Mouse (Mus musculus) limb, embryonic 10.5 days (tissue): ENCODE measurements around the gene Mad2l2. TPM values are rescaled to one million over a fixed set of nuclear protein-coding genes. Genes with fewer than 3 reads are reported as not detected.

ENCODE experiments used
- DNase-seq: peaks from one replicate; pipeline ENCODE4 v3.0.0-alpha.2; 2017; ENCODE audit warnings: low spot score
- H3K27ac ChIP-seq: fragments of 300-500 bp; sonication (generic); 2 replicates; pipeline ENCODE4 v1.5.1; 2016; ENCODE audit warnings: mild to moderate bottlenecking
- H3K27me3 ChIP-seq: fragments of 300-500 bp; sonication (generic); 2 replicates; pipeline ENCODE4 v1.6.1; 2016; ENCODE audit warnings: low read depth, mild to moderate bottlenecking; ENCODE audit not compliant: poor library complexity, severe bottlenecking
- H3K36me3 ChIP-seq: fragments of 300-500 bp; sonication (generic); 2 replicates; pipeline ENCODE4 v1.6.1; 2016; ENCODE audit warnings: mild to moderate bottlenecking, moderate library complexity
- H3K4me1 ChIP-seq: fragments of 300-500 bp; sonication (generic); 2 replicates; pipeline ENCODE4 v1.6.1; 2016
- H3K4me3 ChIP-seq: fragments of 300-500 bp; sonication (generic); 2 replicates; pipeline ENCODE4 v1.5.1; 2016; ENCODE audit warnings: mild to moderate bottlenecking, moderate library complexity
- H3K9me3 ChIP-seq: fragments of 300-500 bp; sonication (generic); replicated peaks from 2 replicates; pipeline ENCODE4 v1.6.1; 2016; ENCODE audit warnings: mild to moderate bottlenecking
- WGBS: fragments of 180-500 bp; shearing (Covaris S2); methylation state at CpG from one replicate; pipeline ENCODE4 v1.1.7; 2016; 5-methylcytosine and 5-hydroxymethylcytosine counted together
- polyA plus RNA-seq: library from polyadenylated mRNA; unstranded; fragments of >200 nt; fragmentation: Nextera tagmentation; extraction: Ambion mirVana; gene quantifications from 2 replicates; pipeline ENCODE4 v1.2.1, GENCODE M21; 2016

Gene Mad2l2
- 71.7 and 93.8 TPM in 2 replicates for polyA plus RNA-seq

DNA sequence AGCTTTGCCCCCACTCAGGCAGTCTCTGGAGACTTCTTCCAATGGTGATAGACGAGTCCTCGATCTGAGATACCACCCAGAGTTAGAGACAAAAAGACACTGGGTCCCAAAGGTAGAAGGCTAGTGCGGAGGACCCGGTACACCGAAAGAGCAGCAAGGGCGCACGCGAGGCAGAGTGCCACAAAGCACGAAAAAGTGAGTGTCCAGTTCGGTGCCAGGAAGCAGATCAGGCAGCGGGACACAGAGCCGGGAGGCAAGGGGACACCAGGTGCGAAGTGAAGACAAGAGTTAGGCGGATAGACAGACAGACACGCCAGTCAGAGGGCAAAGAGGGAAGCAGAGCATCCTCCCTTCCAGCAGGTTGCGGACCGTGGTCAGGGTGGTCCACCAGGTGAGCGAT is at the start of gene Mad2l2:
TSS of gene Mad2l2 (plus strand) at position 252 of the 400 bp plus-strand sequence.
- H3K27ac ChIP-seq = peak within 1 kb of the TSS; percentile 95
- no peak for DNase-seq
- peaks cover 45% of the 10 kb centered on the region for H3K4me1 ChIP-seq
- peak within 1 kb of the TSS; percentile 69 for H3K4me3 ChIP-seq
- H3K9me3 ChIP-seq = no peaks in the 10 kb centered on the region
- H3K36me3 ChIP-seq = peaks cover 5% of the 10 kb centered on the region; the same call in 1 of the 2 replicates
- 1% methylated on average over 18 of the region's 18 CpGs for WGBS
- H3K27me3 ChIP-seq = peaks cover 39% of the 10 kb centered on the region

DNA sequence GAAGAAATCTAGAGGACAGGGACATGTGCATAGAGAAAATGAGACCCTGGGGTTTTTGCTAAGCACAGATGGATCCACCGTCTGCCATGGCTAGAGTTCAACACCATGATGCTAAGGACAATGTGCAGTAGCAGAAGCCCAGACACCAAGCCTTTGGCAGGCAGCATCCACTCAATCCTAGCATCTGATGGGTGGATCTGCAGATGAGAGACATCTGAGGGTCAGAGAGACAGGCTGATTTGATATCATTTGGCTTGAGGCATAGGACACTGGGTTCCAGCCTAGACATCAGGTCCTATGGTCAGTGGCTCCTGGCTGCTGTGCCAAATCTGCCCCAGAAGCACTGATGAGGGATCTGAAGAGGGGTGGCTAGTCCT is 49.6 kb upstream of the Mad2l2 start:
- DNase-seq = no peak
- Histone ChIP-seq H3K27ac (no peak overlapping the region), H3K27me3 (no peaks in the 10 kb centered on the region), H3K4me1 (peaks cover 30% of the 10 kb centered on the region), H3K9me3 (no peaks in the 10 kb centered on the region), H3K36me3 (peaks cover 28% of the 10 kb centered on the region), H3K4me3 (no peak overlapping the region)
- 94% methylated on average over 1 of the region's 1 CpGs for WGBS

DNA sequence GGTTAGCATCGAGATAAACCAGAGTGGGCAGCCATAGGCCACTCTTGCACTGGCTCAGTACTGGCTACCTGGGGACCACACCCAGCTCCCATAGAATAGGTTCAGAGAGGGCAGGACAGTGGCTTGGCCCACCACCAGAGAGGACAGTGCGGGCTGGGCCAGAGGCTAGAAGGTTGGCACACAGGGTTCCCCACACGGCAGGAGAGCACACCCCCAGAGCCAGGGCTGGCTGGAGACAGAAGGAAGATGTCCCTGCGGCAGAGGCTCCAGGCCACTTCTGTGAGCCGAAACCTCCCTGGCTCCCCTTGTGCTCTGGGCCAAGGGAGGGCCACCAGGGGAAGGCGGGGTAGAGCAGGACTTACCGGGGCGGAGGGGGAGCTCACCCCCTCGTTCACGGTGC is 49.0 kb upstream of the Mad2l2 start:
- no peaks in the 10 kb centered on the region for H3K27me3 ChIP-seq
- H3K27ac ChIP-seq = no peak overlapping the region
- H3K36me3 ChIP-seq = peaks cover 28% of the 10 kb centered on the region
- no peak overlapping the region for H3K4me3 ChIP-seq
- DNase-seq = no peak
- WGBS = 94% methylated on average over 10 of the region's 10 CpGs
- peaks cover 35% of the 10 kb centered on the region for H3K4me1 ChIP-seq
- no peaks in the 10 kb centered on the region for H3K9me3 ChIP-seq

DNA sequence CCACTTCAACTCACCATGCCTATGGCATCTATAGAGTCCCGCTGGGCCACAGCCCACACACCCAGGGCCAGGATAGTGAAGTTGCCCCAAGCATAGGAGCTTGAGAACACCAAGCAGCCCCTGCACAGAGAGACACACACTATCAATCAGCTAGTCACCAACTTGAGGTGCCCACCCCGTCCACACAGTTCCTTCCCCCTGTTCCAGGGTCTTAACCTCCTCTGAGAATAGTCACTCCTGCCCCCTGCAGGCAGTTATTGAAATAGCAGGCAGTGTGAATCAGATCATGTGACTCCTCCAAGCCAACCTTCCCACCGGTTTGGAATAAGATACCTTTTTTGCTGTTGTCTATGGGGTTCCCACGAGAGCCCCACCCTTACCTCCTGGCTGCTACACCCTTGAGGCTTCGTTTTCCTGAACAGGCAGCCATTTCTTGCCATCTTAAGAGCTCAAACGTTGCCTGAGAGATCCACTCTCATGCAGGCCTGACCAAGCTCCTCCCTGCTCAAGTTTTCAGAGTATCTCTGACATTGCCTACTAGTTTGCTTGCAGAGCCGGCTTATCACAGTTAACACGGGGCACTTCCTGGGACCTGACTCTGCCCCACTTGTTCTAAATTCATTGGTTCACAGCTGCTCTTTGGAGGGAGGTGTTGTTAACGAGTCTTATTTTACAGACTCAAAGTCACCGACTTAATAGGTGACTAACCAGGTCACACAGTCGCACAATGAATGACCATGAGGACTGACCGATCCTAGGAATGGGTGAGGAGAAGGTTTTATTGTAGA is 47.7 kb upstream of the Mad2l2 start:
- Histone ChIP-seq H3K36me3 (peaks cover 28% of the 10 kb centered on the region), H3K9me3 (no peaks in the 10 kb centered on the region), H3K27ac (no peak overlapping the region), H3K27me3 (no peaks in the 10 kb centered on the region), H3K4me3 (no peak overlapping the region), H3K4me1 (peaks cover 48% of the 10 kb centered on the region)
- peak; percentile 78 for DNase-seq
- WGBS = 48% methylated on average over 12 of the region's 12 CpGs

DNA sequence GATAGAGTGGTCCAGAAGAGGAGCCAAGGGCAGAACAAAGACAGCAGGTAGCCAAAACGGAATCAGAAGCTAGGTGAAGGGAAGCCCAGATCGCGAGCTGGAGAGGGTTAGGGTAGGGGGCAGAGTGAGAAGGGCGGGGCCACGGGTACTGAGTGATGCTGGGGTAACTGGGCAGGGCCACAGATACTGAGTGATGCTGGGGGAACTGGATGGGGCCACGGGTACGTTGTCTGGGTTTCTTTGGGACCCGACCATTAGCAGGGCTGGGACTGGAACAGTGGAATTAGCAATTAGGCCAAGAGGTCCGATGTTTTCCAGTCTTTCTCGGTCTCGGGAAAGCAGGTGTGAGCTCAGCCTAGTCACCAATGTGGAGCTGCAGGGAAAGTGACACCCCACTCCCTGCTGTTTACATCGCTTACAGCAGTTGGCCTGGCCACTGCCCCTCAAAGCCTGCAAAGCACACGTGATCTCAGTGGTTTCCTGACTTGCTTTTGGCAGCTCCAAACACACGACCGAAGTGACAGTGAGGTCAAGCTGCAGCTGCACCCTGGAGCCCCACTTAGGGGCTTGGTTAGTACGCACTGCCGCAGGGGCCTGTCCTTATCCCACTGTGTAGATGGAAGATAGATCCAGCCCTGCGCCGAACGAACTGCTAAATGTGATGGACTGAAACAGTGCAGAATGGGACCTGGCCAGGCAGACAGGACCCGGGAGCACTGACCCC is 46.8 kb upstream of the Mad2l2 start:
- Histone ChIP-seq H3K27me3 (no peaks in the 10 kb centered on the region), H3K9me3 (no peaks in the 10 kb centered on the region), H3K36me3 (peaks cover 28% of the 10 kb centered on the region), H3K27ac (peak overlapping the region; percentile 44; the same call in 1 of the 2 replicates), H3K4me3 (peak overlapping the region; percentile 8; the same call in 1 of the 2 replicates), H3K4me1 (peaks cover 56% of the 10 kb centered on the region)
- 53% methylated on average over 21 of the region's 21 CpGs for WGBS
- DNase-seq = no peak

DNA sequence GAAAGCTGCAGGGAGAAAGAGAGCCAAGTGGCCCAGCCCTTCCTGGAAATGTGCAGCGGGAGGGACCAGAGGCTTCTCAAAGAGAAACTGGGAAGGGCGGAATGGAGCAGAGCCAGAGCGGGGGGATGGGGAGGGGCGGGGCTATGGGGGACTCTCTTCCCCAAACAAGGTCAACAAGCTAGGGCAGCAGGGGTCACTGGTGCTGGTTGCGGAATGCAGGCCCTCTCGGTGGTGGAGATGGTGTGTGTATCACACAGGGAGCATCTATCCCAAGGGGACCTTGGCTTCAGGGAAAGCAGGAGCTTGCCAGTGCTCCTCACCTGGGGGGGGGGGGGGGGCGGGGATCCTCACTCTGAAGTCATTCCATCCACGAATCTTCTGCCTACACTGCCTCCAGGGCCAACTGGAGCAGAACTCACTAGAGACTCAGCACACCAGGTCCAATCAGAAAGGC is 45.9 kb upstream of the Mad2l2 start:
- WGBS = 8% methylated on average over 7 of the region's 8 CpGs
- DNase-seq = peak; percentile 54
- Histone ChIP-seq H3K4me3 (no peak overlapping the region), H3K4me1 (peaks cover 60% of the 10 kb centered on the region), H3K36me3 (peaks cover 28% of the 10 kb centered on the region), H3K27ac (peak overlapping the region; percentile 44), H3K27me3 (no peaks in the 10 kb centered on the region), H3K9me3 (no peaks in the 10 kb centered on the region)

DNA sequence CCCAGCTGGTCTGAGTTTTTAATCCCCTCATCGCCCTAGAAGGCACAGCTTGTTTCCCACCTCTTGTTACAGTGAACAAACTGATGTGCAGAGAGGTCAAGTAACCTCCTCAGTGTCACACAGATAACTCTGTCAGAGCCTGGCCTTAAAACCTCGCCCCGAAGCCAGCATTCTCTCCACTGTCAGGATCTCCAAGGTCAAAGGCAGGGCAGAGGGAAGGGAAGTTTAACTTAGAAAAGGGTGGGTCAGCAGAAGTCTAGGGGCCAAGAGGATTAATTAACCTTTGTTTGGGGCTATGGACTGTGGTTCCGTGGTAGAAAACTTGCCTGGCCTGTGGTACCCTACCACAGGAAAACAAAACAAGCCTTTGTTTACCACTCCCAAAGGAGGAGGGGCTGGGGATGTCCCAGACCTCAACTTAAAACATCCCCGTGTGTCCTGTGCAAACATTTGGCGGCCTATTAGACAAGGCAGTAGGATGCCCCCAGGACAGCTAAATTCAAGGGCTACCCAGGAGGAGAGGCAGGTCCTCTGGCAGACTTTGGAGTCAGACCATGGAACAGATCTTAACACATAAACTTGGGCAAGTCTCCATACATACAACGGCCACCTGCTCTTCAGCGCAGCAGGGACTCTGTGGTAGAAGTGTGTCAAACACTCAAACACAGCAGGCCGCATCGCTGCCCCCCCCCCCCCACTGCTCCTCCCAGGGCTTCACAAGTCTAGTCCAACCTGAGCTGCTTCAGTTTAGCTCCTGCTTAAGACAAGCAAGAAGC is 44.9 kb upstream of the Mad2l2 start:
- 48% methylated on average over 10 of the region's 10 CpGs for WGBS
- H3K27ac ChIP-seq = no peak overlapping the region
- no peaks in the 10 kb centered on the region for H3K27me3 ChIP-seq
- 0 out of 2 replicates have a peak overlapping the region, but pooled peaks have one; percentile 4 for H3K4me3 ChIP-seq
- DNase-seq = no peak
- peaks cover 62% of the 10 kb centered on the region for H3K4me1 ChIP-seq
- no peaks in the 10 kb centered on the region for H3K9me3 ChIP-seq
- H3K36me3 ChIP-seq = peaks cover 20% of the 10 kb centered on the region

DNA sequence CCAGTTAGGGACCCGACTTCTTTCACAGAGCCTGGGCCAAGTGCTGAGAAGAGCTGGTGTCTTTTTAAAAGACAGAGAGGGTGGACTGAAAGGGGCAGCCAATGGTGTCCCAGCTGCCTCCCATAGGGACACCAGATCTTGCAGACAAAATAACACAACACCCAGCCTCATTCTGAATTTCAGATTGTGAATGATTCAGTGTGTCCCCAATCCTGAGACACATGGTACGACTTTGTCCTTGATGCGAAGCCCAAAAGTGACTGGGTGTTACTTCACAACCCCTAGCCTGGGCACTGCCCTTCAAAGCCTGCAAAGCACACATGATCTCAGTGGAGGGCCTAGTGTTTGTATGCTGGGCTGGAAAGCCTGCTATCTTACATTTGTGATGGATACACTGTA is 44.3 kb upstream of the Mad2l2 start:
- no peak overlapping the region for H3K27ac ChIP-seq
- H3K4me1 ChIP-seq = peaks cover 62% of the 10 kb centered on the region
- H3K4me3 ChIP-seq = 0 out of 2 replicates have a peak overlapping the region, but pooled peaks have one; percentile 4
- H3K36me3 ChIP-seq = peaks cover 14% of the 10 kb centered on the region
- 71% methylated on average over 3 of the region's 3 CpGs for WGBS
- no peaks in the 10 kb centered on the region for H3K27me3 ChIP-seq
- no peak for DNase-seq
- no peaks in the 10 kb centered on the region for H3K9me3 ChIP-seq

DNA sequence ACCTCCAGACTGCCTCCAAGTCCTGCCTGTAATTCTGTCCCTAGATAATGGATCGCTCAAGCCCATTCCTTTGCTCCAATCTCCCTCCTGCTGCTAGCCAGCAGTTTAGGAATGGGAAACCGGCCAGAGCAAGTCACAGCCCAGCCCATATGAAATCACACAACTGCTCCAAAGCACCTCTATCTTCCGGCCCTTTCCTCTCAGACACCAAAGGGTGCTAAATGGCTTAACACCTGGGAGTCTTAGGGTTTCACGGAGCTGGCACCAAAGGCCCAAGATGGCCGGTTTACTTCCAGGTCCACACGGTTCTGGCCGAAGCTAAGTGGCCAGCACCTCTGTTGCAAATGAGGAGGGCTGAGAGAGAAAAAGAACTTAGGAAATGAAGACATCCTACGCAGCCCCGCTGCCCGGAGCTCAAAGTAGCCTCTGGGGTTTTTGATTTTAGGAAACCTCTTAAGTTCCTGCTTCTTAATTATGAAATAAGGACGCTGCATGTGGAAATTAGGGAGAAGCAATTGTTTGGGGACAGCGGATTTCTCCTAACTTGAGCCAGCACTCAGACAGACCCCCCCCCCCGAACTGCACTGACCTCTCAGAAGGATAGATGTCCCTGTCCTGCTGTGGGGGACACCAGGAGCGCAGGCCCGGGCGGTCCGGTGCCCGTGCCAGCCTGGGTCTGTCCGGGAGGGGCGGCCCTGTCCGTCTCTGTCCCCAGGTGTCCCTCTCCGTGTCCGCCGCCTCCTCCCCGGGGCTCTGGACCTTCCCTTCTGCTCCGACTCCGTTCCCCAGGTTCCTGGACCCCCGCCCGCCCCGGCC is 42.9 kb upstream of the Mad2l2 start:
- peak overlapping the region; percentile 90 for H3K27ac ChIP-seq
- peaks cover 62% of the 10 kb centered on the region for H3K4me1 ChIP-seq
- 3% methylated on average over 29 of the region's 30 CpGs for WGBS
- no peaks in the 10 kb centered on the region for H3K9me3 ChIP-seq
- peak overlapping the region; percentile 88 for H3K4me3 ChIP-seq
- no peaks in the 10 kb centered on the region for H3K36me3 ChIP-seq
- no peak for DNase-seq
- H3K27me3 ChIP-seq = no peaks in the 10 kb centered on the region

DNA sequence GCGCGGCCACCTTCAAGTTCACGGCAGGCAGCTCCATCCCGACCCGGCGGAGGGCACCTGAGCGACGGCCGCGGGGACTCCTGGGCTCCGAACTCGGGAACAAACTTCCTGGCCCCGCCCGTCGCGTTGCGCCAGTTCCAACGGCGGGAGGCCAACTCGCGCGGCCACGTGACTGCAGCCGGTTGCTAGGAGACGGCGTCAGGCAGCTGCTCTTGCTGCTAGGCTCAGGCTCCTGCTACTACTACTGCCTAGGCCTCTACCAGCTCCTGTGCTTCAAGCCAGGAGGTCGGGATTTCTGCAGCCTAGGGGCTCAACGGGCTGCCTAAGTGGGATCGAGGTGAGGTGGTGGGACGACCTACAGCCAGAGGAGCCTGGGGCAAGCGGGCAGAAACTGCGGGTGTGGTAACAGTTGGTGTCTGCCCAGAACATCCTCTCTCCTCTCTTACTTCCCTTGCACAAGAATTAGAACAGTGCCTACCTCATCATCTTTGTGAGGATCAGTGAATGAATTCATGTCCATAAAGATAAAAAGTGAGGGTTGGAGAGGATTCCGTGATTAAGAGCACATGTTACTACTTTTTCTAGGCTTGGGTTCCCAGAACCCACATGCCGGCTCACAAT is 42.2 kb upstream of the Mad2l2 start, which contains the start of gene Agtrap:
TSS of gene Agtrap (minus strand) at position 125 of the 621 bp plus-strand sequence.
- Histone ChIP-seq H3K27ac (peak within 1 kb of the TSS; percentile 90), H3K36me3 (no peaks in the 10 kb centered on the region), H3K27me3 (no peaks in the 10 kb centered on the region), H3K4me3 (peak within 1 kb of the TSS; percentile 88), H3K4me1 (peaks cover 56% of the 10 kb centered on the region), H3K9me3 (no peaks in the 10 kb centered on the region)
- WGBS = 6% methylated on average over 34 of the region's 34 CpGs
- DNase-seq = peak; percentile 97

DNA sequence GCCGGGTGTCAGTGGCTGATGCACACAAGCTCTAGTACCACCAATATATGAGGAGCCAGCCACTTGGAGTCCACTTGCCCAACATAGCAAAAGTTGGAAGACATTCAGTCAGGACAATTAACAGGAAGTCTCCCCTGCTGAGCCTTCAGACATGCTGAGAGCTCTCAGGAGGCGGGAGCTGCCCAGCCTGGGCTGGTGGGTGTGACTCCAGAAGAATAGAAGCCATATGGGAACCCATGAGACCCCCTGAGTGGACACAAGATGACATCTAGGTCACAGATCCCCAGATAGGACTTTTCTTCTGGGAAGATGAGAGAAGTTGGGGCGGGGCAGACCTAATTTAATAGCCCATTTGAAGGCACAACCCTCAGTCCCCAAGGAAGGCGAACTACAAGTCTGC is 41.0 kb upstream of the Mad2l2 start:
- WGBS = 58% methylated on average over 4 of the region's 4 CpGs
- peaks cover 44% of the 10 kb centered on the region for H3K4me1 ChIP-seq
- H3K27ac ChIP-seq = no peak overlapping the region
- no peaks in the 10 kb centered on the region for H3K27me3 ChIP-seq
- no peak overlapping the region for H3K4me3 ChIP-seq
- no peaks in the 10 kb centered on the region for H3K36me3 ChIP-seq
- DNase-seq = no peak
- H3K9me3 ChIP-seq = no peaks in the 10 kb centered on the region
